Comparison of ENCODE assay signal across 15 mouse cellular contexts in genomic region chr3:68201214-68201613, GRCm38 (mm10).
DNase-seq lines count a peak whose midpoint lies in the region; ATAC-seq lines count a peak whose summit lies in the region.
"Had no signal": no experiment of that assay in that cellular context is flagged by ENCODE, and none has a peak within 500 bp of the region (broad histone marks: within the 10 kb centered on the region; RNA-seq: fewer than 3 reads in every experiment).

No protein-coding gene starts in this region.

- H3K36me3 ChIP-seq in neural tube, embryonic 14.5 days (ENCODE audit: control insufficient read depth, insufficient read depth, low read length) = no peaks in the 10 kb centered on the region
- H3K36me3 ChIP-seq: limb, embryonic 15.5 days had no signal

- no peaks in the 10 kb centered on the region for H3K4me1 ChIP-seq in neural tube, embryonic 14.5 days (ENCODE audit: control insufficient read depth, insufficient read depth, low read length)
- H3K4me1 ChIP-seq: limb, embryonic 15.5 days had no signal

- 20% methylated on average over 1 of the region's 1 CpGs for WGBS in neural tube, embryonic 14.5 days

- no peaks in the 10 kb centered on the region for H3K27me3 ChIP-seq in neural tube, embryonic 14.5 days (ENCODE audit: control insufficient read depth, insufficient read depth, low read length)

- no peak overlapping the region for H3K27ac ChIP-seq in neural tube, embryonic 14.5 days (ENCODE audit: low read depth, low read length)
- H3K27ac ChIP-seq: limb, embryonic 15.5 days; macrophage had no signal

- ATAC-seq in neural tube, embryonic 14.5 days (ENCODE audit: low read depth) = peak; percentile 71; the same call in 1 of the 2 replicates
- ATAC-seq in monocyte, adult 5-6 weeks (replicated peaks; ENCODE audit: insufficient number of reproducible peaks, low FRiP score, low TSS enrichment, poor library complexity, severe bottlenecking) = no peak

- no peak overlapping the region for H3K4me2 ChIP-seq in neural tube, embryonic 14.5 days (ENCODE audit: low read depth, low read length)
- H3K4me2 ChIP-seq: limb, embryonic 15.5 days had no signal

- H3K4me3 ChIP-seq in neural tube, embryonic 14.5 days (ENCODE audit: low read depth, low read length) = no peak overlapping the region
- H3K4me3 ChIP-seq: erythroblast, embryonic 14.5 days; limb, embryonic 15.5 days had no signal

- H3K9ac ChIP-seq in neural tube, embryonic 14.5 days (replicated peaks; ENCODE audit: low read depth, low read length) = no peak overlapping the region
- H3K9ac ChIP-seq: limb, embryonic 15.5 days had no signal

- H3K9me3 ChIP-seq in neural tube, embryonic 14.5 days (ENCODE audit: control insufficient read depth, low read length) = no peaks in the 10 kb centered on the region
- H3K9me3 ChIP-seq: limb, embryonic 15.5 days had no signal

- peak; percentile 43 for DNase-seq in layer of hippocampus, adult 11-12 months (ENCODE audit: low spot score)
- no peak for DNase-seq in layer of hippocampus, postnatal 25 days (ENCODE audit: extremely low spot score in 1 of 2, low spot score in 1 of 2)
- DNase-seq in right cerebral cortex, postnatal 14 days = peak; percentile 10
- no peak for DNase-seq in right cerebral cortex, adult 18-20 months
- DNase-seq in layer of hippocampus, adult 18-20 months (ENCODE audit: low spot score in 2 of 2) = peak; percentile 52 to 63
- DNase-seq in gastrocnemius, postnatal 25 days = no peak
- DNase-seq: adrenal gland, postnatal 25 days; kidney, adult 2 months; kidney, postnatal 4 days; lung, adult 2 months had no signal

Comparison
In these comparisons a context has a peak if more than half of its experiments do, and no peak if none do; other contexts are left out.
1. DNase-seq: peak in layer of hippocampus, adult 11-12 months (single experiment), right cerebral cortex, postnatal 14 days (single experiment) and layer of hippocampus, adult 18-20 months (2 of 2); none in layer of hippocampus, postnatal 25 days (0 of 2), right cerebral cortex, adult 18-20 months (single experiment) and gastrocnemius, postnatal 25 days (single experiment).